Mouse (Mus musculus): ENCODE measurements around the gene C5ar2. TPM values are rescaled to one million over a fixed set of nuclear protein-coding genes. Genes with fewer than 3 reads are reported as not detected.
A peak's percentile ranks its signal among the peaks of the same experiment; 100 is the strongest.

C5ar2 gene
- total RNA-seq, 2 experiments from 2014 or later = 0.13 to 0.23 TPM

- DNase-seq = no peak
Observed at GRCm38 (mm10) chr7:16197166-16197565, 46.8 kb downstream of the C5ar2 start.

- DNase-seq = no peak
Observed at GRCm38 (mm10) chr7:16196616-16197015, 47.3 kb downstream of the C5ar2 start.

GRCm38 (mm10) chr7:16193702-16194101 lies 50.3 kb downstream of the C5ar2 start:
- DNase-seq = no peak

- DNase-seq = peak; percentile 46
Observed at GRCm38 (mm10) chr7:16192315-16192714, 51.6 kb downstream of the C5ar2 start.

GRCm38 (mm10) chr7:16187494-16187893 lies 56.5 kb downstream of the C5ar2 start:
- no peak for DNase-seq

Other genes starting within 250 kb of the C5ar2 start
- gene Bicra, start 196.2 kb downstream of the C5ar2 start, total RNA-seq (2021) = 1 to 10 TPM; 5.1 to 6.1 TPM
- gene Zfp541, start 182.3 kb downstream of the C5ar2 start, total RNA-seq (2021) = not detected
- 100 to 1,000 TPM in 1 of 2 experiments, 10 to 100 TPM in 1; 71.2 to 105 TPM for gene Napa, start 145.7 kb downstream of the C5ar2 start, total RNA-seq (2021)
- gene Kptn, start 124.3 kb downstream of the C5ar2 start, total RNA-seq (2021) = 10 to 100 TPM; 10.7 to 11.1 TPM
- gene Slc8a2, start 114.3 kb downstream of the C5ar2 start, total RNA-seq (2021) = under 1 TPM; 0.15 to 0.16 TPM
- 1 to 10 TPM in 1 of 2 experiments, under 1 TPM in 1; 0.97 to 1.9 TPM for gene Meis3, start 69.1 kb downstream of the C5ar2 start, total RNA-seq (2021)
- gene Dhx34, start 22.1 kb downstream of the C5ar2 start, total RNA-seq (2021) = 1 to 10 TPM; 3.2 to 3.4 TPM
- 1 to 10 TPM; 1.6 to 2.9 TPM for gene C5ar1, start 15.4 kb upstream of the C5ar2 start, total RNA-seq (2021)
- 10 to 100 TPM; 13.1 to 13.2 TPM for gene Inafm1, start 29.5 kb upstream of the C5ar2 start, total RNA-seq (2021)
- gene Ccdc9, start 42.6 kb upstream of the C5ar2 start, total RNA-seq (2021) = 10 to 100 TPM; 29.1 to 36.9 TPM
- 1 to 10 TPM; 1.7 to 2.4 TPM for gene Bbc3, start 64.2 kb upstream of the C5ar2 start, total RNA-seq (2021)
- 10 to 100 TPM; 25.2 to 26.4 TPM for gene Sae1, start 143.7 kb upstream of the C5ar2 start, total RNA-seq (2021)
- gene Zc3h4, start 156.8 kb upstream of the C5ar2 start, total RNA-seq (2021) = 10 to 100 TPM; 22.4 to 25.6 TPM
- 10 to 100 TPM; 37.4 to 39.4 TPM for gene Tmem160, start 208.6 kb upstream of the C5ar2 start, total RNA-seq (2021)
- gene Npas1, start 233.6 kb upstream of the C5ar2 start, total RNA-seq (2021) = not detected